Mouse (Mus musculus): Measurements from ENCODE around the gene Ciapin1. TPM values are rescaled to one million over a fixed set of nuclear protein-coding genes. Genes with fewer than 3 reads are reported as not detected.
A peak's percentile ranks its signal among the peaks of the same experiment; 100 is the strongest.
"Not testable (repeated sequence)": the region's sequence is repeated elsewhere in the genome, so short reads cannot be mapped to it uniquely, and the experiment has no call there.

Ciapin1 gene
- polyA plus RNA-seq, 1 experiment = 22.9 TPM

GRCm38 (mm10) chr8:94861352-94861910 is 23.3 kb upstream of the Ciapin1 start:
- no peak overlapping the region for H3K4me3 ChIP-seq (replicated peaks; ENCODE audit: extremely low read depth, low read depth, low read length)
- H3K4me1 ChIP-seq (ENCODE audit: control insufficient read depth, insufficient read depth, low read length) = no peaks in the 10 kb centered on the region
- WGBS = 71% methylated on average over 8 of the region's 8 CpGs
- peak; percentile 58 for DNase-seq
- TF ChIP-seq CTCF (IDR thresholded peaks at IDR 0.05; ENCODE audit: insufficient read depth, low read length) (peak; percentile 38), POLR2A (IDR thresholded peaks at IDR 0.05; ENCODE audit: borderline replicate concordance, extremely low read depth, low read depth, low read length) (no peak)

- Histone ChIP-seq H3K4me3 (replicated peaks; ENCODE audit: extremely low read depth, low read depth, low read length) (peak within 1 kb of the TSS; percentile 75), H3K4me1 (ENCODE audit: control insufficient read depth, insufficient read depth, low read length) (no peaks in the 10 kb centered on the region)
- peak; percentile 56 for TF ChIP-seq CTCF (IDR thresholded peaks at IDR 0.05; ENCODE audit: insufficient read depth, low read length)
- peak; percentile 79; the same call in 1 of the 2 replicates for TF ChIP-seq POLR2A (IDR thresholded peaks at IDR 0.05; ENCODE audit: borderline replicate concordance, extremely low read depth, low read depth, low read length)
- under 1% methylated on average over 68 of the region's 68 CpGs for WGBS
- DNase-seq = peak; percentile 90
Measured at GRCm38 (mm10) chr8:94857346-94858173, 19.4 kb upstream of the Ciapin1 start, which contains the start of gene Polr2c. Gene Polr2c, plus strand, starts transcription at chr8:94857450.

- 27% methylated on average over 5 of the region's 5 CpGs for WGBS
- Histone ChIP-seq H3K4me3 (replicated peaks; ENCODE audit: extremely low read depth, low read depth, low read length) (no peak overlapping the region), H3K4me1 (ENCODE audit: control insufficient read depth, insufficient read depth, low read length) (no peaks in the 10 kb centered on the region)
- no peak for DNase-seq
- no peak for TF ChIP-seq CTCF (IDR thresholded peaks at IDR 0.05; ENCODE audit: insufficient read depth, low read length)
- no peak for TF ChIP-seq POLR2A (IDR thresholded peaks at IDR 0.05; ENCODE audit: borderline replicate concordance, extremely low read depth, low read depth, low read length)
Measured at GRCm38 (mm10) chr8:94857011-94857345, 18.8 kb upstream of the Ciapin1 start.

- DNase-seq; H3K4me3 ChIP-seq (replicated peaks; ENCODE audit: extremely low read depth, low read depth, low read length); H3K4me1 ChIP-seq (ENCODE audit: control insufficient read depth, insufficient read depth, low read length): not testable (repeated sequence)
- WGBS = 89% methylated on average over 11 of the region's 11 CpGs
Measured at GRCm38 (mm10) chr8:94854761-94855160, 16.6 kb upstream of the Ciapin1 start.

DNA sequence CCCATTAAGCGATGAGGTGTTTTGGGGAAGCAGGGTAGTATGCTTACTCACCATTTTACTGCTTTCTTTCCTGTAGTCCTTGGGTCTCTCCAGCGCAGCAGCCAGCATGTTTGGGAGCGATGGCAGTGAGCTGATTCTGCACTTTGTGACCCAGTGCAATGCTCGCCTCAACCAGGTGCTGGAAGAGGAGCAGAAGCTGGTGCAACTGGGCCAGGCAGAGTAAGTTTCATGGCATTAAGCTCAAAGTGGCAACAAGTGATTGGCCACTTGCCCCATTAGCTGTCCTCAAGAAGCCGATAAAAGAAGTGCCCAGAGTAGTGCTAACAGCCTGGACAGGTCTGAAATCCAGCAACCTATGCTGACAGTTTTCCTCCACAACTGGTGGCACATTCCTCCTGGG is 11.9 kb upstream of the Ciapin1 start:
- no peak overlapping the region for H3K4me3 ChIP-seq (replicated peaks; ENCODE audit: extremely low read depth, low read depth, low read length)
- DNase-seq = no peak
- no peaks in the 10 kb centered on the region for H3K4me1 ChIP-seq (ENCODE audit: control insufficient read depth, insufficient read depth, low read length)
- TF ChIP-seq POLR2A (IDR thresholded peaks at IDR 0.05; ENCODE audit: borderline replicate concordance, extremely low read depth, low read depth, low read length) = no peak
- TF ChIP-seq CTCF (IDR thresholded peaks at IDR 0.05; ENCODE audit: insufficient read depth, low read length) = no peak
- 92% methylated on average over 5 of the region's 5 CpGs for WGBS

GRCm38 (mm10) chr8:94841183-94841582 is 3.0 kb upstream of the Ciapin1 start:
- 39% methylated on average over 2 of the region's 2 CpGs for WGBS
- no peak for DNase-seq
- no peak for TF ChIP-seq POLR2A (IDR thresholded peaks at IDR 0.05; ENCODE audit: borderline replicate concordance, extremely low read depth, low read depth, low read length)
- no peak for TF ChIP-seq CTCF (IDR thresholded peaks at IDR 0.05; ENCODE audit: insufficient read depth, low read length)
- Histone ChIP-seq H3K4me3 (replicated peaks; ENCODE audit: extremely low read depth, low read depth, low read length) (no peak overlapping the region), H3K4me1 (ENCODE audit: control insufficient read depth, insufficient read depth, low read length) (no peaks in the 10 kb centered on the region; the same call in 1 of the 2 replicates)

DNA sequence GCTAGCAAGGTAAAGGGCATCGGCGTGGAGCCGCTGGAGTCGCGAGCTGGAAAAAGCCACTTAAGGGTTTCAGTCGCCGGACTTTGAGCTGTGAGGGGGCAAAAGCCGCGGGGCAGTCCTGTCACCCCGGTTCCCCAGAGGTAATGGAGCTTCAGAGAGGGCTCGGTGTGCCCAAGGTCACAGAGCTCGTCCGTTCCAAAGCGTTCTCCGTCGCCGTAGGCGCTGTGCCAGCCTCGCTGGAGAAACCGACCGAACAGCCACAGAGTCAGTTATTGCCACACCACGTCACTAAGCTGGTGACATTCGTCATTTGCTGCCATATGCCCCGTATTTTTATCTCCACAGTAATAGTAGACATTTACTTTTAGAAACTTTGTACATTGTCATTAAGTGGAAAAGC is 442 bp upstream of the Ciapin1 start:
- WGBS = under 1% methylated on average over 24 of the region's 24 CpGs
- H3K4me3 ChIP-seq (replicated peaks; ENCODE audit: extremely low read depth, low read depth, low read length) = peak overlapping the region; percentile 80
- TF ChIP-seq CTCF (IDR thresholded peaks at IDR 0.05; ENCODE audit: insufficient read depth, low read length) (no peak), POLR2A (IDR thresholded peaks at IDR 0.05; ENCODE audit: borderline replicate concordance, extremely low read depth, low read depth, low read length) (peak; percentile 31; the same call in 1 of the 2 replicates)
- peak; percentile 85 for DNase-seq
- H3K4me1 ChIP-seq (ENCODE audit: control insufficient read depth, insufficient read depth, low read length) = no peaks in the 10 kb centered on the region; the same call in 1 of the 2 replicates

DNA sequence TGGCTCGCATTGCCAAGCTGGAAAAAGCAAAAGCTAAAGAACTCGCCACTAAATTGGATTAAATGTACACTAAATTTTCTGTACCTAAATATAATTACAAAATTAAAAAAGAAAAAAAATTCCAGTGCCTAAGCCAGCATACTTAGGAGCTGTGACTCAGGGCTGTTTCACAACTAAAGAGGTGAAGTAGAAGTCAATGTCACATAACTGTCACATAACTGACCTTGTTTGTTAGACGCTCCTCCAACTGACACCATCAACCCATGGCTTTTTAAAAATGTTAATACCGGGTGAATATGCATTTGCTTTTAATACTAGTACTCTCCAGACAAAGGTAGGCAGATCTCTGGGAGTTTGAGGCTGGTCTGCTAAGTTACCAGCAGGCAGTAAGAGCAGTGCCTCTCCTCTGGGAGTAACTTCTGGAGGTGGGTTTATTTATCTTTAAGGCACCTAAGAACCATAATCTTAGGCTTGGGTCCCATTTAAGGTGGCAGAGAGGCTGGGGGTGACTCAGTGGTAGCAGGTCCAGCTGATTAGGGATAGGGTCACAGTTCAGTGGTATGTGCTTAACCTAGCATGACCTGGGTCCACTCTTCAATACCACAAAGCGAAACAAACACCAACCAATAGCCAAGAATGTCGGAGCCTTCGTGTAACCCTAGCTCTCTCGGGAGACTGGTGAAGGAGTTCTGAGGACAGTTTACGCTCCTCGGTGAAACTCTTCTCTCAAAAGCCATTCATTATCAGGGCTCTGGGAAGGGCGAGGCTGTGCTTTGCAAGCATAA is 1.5 kb downstream of the Ciapin1 start:
- 54% methylated on average over 11 of the region's 11 CpGs for WGBS
- DNase-seq = no peak
- Histone ChIP-seq H3K4me3 (replicated peaks; ENCODE audit: extremely low read depth, low read depth, low read length) (no peak overlapping the region), H3K4me1 (ENCODE audit: control insufficient read depth, insufficient read depth, low read length) (no peaks in the 10 kb centered on the region; the same call in 1 of the 2 replicates)
- TF ChIP-seq POLR2A (IDR thresholded peaks at IDR 0.05; ENCODE audit: borderline replicate concordance, extremely low read depth, low read depth, low read length) (no peak), CTCF (IDR thresholded peaks at IDR 0.05; ENCODE audit: insufficient read depth, low read length) (no peak)

DNA sequence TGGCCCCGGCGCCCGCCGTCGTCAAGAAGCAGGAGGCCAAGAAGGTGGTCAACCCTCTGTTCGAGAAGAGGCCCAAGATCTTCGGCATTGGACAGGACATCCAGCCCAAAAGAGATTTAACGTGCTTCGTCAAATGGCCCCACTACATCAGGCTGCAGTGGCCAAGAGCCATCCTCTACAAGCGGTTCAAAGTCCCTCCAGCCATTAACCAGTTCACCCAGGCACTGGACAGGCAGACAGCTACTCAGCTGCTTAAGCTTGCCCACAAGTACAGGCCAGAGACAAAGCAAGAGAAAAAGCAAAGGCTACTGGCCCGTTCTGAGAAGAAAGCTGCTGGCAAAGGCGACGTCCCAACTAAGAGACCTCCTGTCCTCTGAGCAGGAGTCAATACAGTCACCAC is 2.4 kb downstream of the Ciapin1 start:
- 94% methylated on average over 13 of the region's 13 CpGs for WGBS
- not testable (repeated sequence) for DNase-seq; H3K4me3 ChIP-seq (replicated peaks; ENCODE audit: extremely low read depth, low read depth, low read length); H3K4me1 ChIP-seq (ENCODE audit: control insufficient read depth, insufficient read depth, low read length)

DNA sequence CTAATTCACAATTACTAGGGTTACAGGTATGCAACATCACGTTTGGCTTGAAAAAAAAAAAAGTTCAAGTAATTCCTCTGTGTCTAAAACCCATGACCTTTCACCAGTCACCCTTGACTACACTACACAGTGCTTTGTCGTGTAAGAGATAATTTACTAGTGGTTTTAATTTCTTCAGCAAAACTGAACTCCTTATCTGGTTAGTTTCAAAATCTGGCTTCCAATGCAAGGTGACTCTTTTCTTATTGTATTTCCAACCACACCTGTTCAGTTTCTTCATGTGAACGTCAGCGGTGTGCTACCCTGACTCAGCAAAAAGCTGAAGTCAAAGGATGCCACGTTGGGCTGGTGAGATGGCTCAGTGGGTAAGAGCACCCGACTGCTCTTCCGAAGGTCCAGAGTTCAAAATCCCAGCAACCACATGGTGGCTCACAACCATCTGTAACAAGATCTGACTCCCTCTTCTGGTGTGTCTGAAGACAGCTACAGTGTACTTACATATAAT is 4.2 kb downstream of the Ciapin1 start:
- not testable (repeated sequence) for H3K4me3 ChIP-seq (replicated peaks; ENCODE audit: extremely low read depth, low read depth, low read length); DNase-seq; H3K4me1 ChIP-seq (ENCODE audit: control insufficient read depth, insufficient read depth, low read length)
- 70% methylated on average over 7 of the region's 7 CpGs for WGBS

Data from lung, adult 2 months (tissue).